Mouse (Mus musculus): ENCODE data around the gene Prkg1.

Prkg1 gene

GRCm38 (mm10) chr19:31743241-31744045 is 21.4 kb downstream of the Prkg1 start:
- no peak for DNase-seq

DNA sequence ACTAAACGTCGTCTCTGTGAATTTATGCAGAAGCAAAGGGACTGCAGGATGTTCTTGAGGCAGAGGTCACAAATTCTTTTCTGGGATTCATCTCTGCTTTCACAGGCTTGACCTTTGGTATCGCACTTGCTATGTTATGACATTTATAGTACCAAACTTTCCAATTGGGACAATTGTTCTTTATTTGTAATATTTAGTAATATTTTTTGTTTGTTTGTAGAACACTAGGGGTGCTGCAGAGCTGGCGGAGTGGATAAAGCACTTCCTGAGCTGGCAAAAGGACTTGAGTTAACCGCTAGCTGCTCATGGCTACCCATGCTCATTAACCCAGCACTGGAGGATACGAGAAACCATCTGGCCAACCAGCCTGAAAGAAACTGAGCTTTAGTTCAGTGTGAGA is 49.9 kb downstream of the Prkg1 start:
- DNase-seq, result no peak

- no peak for DNase-seq
These were observed 50.4 kb downstream of the Prkg1 start for GRCm38 (mm10) chr19:31714418-31714817.

DNA sequence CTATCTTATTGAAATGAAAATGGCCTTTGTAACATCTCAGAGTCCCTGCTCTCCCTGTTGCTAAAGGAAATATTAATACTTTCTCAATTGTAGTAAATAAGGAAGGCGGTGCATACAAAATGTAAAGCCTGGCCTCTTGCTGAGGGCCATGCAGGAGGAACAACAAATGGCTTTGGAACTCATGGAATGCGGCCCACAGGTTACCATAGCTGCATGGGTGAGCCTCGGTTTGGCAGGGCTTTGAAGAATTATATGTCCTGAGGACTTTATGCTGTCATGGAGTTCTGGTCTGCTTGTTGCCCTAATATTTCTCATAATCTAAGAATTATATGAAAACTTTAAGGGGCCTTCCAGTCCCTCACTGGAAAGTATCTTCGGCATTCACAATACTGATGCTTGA is 51.5 kb downstream of the Prkg1 start:
- DNase-seq, result no peak

GRCm38 (mm10) chr19:31710336-31710735 is 54.5 kb downstream of the Prkg1 start:
- no peak for DNase-seq

- no peak for DNase-seq
These were observed 60.8 kb downstream of the Prkg1 start for GRCm38 (mm10) chr19:31703991-31704390.

DNA sequence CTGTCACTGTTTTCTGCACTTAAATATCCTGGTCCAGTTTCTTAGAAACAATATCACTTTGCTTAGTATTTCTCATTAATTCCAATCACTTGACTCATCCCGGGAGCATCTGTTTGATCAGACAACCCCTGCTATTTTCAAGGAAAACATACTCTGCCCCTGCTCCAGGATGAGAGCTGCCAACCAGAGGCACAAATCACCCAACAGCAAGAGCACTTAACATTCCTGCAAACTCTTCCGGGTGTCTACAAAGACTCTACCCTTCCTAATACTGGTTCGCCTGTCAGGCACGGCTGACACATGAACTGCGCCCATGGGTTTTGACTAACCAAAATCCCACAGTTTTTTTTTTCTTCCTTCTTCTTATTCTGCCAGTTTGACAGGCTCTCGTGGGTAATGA is 65.9 kb downstream of the Prkg1 start:
- no peak for DNase-seq

DNA sequence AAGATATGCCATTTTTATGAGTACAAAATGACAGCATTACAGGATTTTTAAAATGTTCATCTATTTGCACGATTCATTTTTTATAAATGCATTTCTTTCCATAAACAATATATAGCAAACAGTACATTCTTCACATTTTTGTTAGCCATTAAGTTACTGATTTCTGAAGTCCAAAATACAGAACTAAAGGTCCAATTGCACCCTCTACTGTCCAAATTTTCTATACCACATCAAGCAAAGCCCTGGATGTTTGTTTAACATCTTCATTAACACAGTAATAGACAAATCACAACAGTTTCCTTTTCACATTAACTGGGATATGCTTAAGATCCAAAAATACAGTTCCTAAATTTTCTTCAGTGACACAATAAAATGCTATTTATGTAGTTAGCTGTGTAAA is 84.0 kb downstream of the Prkg1 start:
- no peak for DNase-seq

DNA sequence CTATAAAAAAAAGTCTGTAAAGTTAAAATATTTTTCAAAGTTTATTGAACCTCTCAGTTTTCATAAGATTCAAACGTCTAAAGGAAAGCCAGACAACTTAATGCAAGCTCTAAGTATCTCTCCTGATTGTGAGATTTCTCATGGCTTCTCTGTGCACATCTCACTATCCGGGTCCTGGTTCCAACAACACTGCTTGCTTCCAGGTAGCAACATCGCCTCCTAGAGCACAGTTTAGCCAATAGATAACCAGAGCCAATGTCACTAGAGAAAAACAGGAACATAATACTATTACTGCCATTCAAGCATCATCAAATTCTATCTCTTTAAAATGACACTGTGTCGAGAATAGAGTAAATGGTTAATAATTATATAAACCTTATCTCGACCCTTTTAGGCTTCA is 86.5 kb downstream of the Prkg1 start:
- DNase-seq, result no peak

- DNase-seq, result no peak
These were observed 93.1 kb downstream of the Prkg1 start for GRCm38 (mm10) chr19:31671726-31672125.

DNA sequence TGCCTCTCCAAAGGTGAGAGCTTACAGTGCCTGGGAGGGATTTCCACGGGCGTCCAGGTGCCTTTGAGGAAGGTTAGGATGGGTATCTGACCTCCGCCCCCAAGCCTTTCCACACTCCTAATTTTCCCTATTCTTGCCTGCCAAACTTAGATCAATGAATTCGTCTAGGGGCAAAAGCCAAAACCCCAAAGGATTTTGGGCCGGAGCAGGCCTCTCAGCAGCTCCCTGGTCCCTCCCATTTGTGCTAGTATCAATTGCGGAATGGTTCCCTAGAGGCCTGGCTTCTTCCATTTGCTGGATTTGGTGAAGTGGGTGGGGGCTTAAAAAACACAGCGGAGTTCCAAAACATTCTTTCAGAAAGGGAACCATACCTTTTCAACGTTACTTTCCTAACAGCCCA is 99.8 kb downstream of the Prkg1 start:
- no peak for DNase-seq

DNA sequence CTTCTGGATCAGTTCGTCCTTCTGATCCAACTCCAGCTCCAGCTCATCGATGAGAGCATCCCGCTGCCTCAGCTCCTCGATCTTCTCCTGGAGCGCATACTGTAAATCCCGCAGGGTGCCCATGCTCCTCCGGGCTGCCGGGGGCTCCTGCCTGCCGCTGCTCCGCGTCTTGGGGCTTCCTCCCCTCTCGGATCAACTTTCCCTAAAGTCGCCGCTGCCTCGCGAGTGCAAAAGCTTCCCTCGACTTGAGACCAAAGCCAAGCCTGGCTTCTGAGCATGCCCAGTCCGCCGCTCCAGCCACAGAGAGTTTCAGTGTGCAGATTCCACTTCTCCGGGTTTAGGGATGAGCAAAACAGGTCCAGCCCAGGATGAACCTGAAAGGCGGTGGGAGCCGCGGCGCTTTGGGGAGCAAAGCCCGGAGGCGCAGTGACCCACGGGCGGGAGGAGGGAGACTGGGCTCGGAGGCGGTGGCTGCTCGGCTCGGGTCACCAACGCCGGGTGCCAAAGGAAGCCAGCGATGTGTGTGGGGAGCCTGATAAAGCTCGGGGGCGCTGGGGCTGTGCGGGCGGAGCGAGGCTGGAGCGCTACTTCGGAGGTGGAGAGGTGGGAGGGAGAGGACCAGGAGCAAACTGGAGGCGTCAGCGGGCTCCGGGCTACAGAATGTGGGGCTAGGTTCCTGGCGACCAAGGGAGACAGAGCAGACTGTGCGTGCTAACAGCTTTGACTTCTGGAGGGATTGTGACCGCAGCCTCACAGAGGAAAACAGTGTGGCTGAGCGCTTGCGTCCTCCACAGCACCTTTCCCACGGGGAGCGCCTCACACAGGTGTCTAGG is 100.5 kb downstream of the Prkg1 start:
- DNase-seq, result no peak

DNA sequence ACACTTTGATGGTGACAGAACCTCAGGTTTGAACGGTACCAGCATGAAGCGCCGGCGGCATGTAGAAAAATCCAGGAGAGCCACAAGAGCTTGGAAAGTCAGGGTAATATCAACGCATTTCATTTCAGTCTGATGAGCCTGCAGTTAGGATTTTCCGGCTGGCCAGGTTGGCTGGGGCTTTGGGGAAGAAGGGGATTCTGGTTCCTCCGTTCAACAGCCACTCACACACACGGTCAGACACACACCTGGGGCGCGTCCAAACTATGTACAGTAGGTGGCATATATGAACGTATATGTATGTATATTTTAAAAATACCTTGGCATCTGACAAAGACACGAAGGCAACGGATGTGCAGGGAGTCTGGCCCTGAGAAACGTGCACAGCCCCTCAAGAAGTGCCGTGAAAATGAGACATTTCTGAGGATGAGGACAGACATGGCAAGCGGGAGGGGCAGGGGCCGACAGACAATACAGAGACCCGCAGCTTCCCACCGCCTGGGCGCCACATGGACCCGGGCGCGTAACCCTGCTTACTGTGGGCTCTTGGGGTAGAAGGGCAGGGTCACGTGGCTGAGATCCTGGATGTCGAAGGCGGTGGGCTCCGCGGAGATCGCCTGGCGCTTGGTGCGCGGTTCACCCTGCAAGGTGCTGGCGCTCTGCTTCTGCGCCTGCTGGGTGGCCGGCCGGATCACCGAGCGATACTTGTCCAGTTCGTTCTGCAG is 101.2 kb downstream of the Prkg1 start:
- no peak for DNase-seq

DNA sequence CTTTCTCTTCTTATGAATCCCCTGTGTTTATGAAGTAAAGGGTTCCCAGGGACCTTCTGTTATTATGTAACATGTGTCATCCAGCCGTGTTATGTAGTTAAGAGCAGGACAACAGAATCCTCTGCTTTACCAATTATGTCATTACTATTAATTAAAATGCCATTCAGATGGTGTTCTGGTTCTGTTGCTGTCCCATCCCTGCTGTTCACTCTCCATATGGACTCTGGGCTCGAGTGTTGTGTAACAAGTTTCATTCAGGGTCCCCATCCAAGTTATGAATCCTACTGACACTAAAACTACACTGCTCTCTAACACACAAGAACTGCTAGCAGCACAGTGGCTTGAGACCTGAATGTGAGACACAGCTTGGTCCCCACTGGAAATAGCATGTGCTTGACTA is 102.0 kb downstream of the Prkg1 start:
- DNase-seq, result no peak

GRCm38 (mm10) chr19:31658751-31659397 is 106.0 kb downstream of the Prkg1 start:
- DNase-seq, result no peak

- no peak for DNase-seq
These were observed 108.6 kb downstream of the Prkg1 start for GRCm38 (mm10) chr19:31656256-31656655.

GRCm38 (mm10) chr19:31655826-31656225 is 109.0 kb downstream of the Prkg1 start:
- DNase-seq, result no peak

GRCm38 (mm10) chr19:31654022-31654421 is 110.8 kb downstream of the Prkg1 start:
- no peak for DNase-seq

DNA sequence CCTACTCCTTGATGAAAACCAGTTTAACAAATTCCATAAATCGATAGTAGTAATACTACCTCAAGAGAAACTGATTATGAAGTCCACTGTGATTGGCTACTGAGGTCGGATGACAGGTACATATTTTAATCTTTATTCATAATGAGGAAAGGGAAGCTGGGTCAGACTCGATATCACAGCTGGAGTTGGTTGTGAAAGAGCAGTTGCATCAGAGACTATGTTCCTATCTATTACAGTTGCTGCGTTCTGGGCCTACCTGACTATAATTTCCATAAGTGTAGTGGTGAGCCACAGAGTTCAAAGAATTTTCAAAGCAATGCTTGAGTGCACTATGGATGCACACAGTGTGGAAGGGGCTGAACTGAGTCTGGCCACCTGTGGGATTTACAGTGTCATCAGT is 114.4 kb downstream of the Prkg1 start:
- no peak for DNase-seq

DNA sequence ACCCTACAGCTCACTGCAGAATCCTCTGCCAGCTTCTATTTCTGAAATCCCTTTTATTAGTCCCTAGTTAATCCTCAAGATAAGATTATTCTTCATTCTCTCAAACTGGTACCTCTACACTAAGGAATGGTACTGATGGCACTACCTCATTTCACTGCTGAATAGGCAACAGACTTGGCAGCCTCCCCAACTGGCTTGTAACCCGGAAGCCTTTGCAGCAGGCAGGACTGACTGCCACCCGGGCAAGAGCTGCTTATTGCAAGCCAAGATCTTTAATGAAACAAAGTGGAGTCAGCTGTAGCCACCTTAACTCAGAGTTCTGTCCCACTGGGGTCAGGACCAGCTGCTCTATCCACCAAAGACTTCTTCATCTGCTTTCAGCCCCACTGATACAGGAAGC is 117.3 kb downstream of the Prkg1 start:
- DNase-seq, result no peak

- no peak for DNase-seq
These were observed 133.6 kb downstream of the Prkg1 start for GRCm38 (mm10) chr19:31630899-31631869.

DNA sequence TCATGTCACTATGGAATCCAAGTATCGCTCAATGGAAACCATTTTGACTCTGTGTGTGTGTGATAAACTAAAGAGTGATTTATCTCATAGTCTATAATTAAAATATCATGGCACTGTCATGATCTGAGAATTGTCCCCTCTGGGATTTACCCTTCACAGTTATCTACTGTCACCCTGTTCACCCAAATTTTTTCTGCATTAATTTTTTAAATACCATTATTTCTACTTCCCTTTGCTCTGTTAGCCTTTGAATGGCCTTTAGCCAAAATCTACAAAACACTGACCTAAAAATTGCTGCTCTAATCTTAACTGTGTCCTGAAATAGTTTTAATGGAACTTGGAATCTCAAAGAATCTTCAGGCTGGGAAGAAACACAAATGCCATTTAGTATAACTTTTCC is 143.1 kb downstream of the Prkg1 start:
- no peak for DNase-seq
